Mouse (Mus musculus) thymus, postnatal 10 days (tissue): ENCODE measurements at regions not wholly inside any gene's neighbourhood (a gene's known extent, or its start where the extent isn't known, plus 50 kb on each side); places are given as distances from the start of the nearest gene placed in this dataset.
"Not testable (repeated sequence)": the region's sequence is repeated elsewhere in the genome, so short reads cannot be mapped to it uniquely, and the experiment has no call there.

ENCODE experiments used
- DNase-seq, 2 experiments: peaks; one replicate each; pipeline ENCODE4 v3.0.0; 2021; ENCODE audit warnings: low spot score in 2 of 2

- no peak for DNase-seq
These were observed 216.2 kb upstream of the Sesn3 start for GRCm38 (mm10) chr9:14058592-14059227.

- DNase-seq = no peak
These were observed 215.6 kb upstream of the Sesn3 start for GRCm38 (mm10) chr9:14059228-14059779.

DNA sequence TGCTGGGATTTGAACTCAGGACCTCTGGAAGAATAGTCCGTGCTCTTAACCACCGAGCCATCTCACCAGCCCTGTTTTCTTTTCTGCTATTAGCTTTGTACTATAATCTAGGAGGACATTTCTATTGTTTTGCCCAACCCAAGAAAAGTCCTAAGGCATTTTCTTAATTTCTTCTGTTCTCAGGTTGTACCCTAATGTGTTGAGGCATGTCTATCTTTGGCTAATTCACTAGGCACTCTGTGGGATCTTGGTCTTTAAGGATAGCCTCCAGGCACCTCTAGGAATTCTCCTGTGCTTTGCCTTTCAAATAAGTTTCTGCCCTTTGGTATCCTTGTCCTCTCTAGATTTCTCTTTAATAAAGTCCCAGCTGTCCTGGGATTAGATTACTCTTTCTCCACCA, 214.6 kb upstream of the Sesn3 start:
- DNase-seq = no peak

GRCm38 (mm10) chr9:14061389-14061788, 213.5 kb upstream of the Sesn3 start:
- no peak for DNase-seq

DNA sequence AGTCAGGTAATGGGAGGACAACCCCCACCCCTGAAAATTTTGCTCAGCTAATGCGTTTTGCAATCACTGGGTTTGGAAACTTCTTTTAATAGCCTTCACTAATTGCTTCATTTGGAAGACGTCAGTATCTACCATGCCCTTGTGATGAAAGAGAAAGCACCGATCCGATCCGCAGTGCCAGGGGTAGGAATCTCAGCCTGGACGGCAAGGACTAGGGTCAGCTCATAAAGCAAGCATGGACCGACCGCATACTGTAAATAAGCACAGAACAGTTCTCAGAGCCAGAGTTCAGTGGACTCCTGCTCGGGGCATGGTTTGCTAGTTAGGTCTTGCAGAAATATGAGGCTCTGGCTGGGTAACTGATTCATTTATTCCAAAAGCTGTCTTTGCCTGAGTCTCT, 213.0 kb upstream of the Sesn3 start:
- no peak for DNase-seq

DNA sequence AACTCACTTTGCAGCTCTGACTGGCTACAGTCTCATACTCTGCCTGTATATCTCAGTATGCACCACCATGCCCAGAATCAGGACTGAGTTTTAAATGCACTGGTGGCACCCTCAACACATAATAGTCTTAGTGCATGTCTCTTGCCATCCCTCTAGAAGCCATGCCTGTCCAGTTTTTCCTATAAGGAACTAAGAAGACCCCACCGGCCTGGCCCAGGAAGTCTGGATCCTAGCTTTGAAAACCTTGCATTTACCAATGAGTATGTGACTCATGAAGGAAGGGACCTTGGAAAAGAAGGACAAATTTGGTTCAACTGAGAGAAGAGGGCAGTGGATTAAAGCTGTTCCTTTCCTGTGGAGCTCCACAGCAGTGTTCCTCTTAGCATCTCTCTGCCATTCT, 212.2 kb upstream of the Sesn3 start:
- no peak for DNase-seq

DNA sequence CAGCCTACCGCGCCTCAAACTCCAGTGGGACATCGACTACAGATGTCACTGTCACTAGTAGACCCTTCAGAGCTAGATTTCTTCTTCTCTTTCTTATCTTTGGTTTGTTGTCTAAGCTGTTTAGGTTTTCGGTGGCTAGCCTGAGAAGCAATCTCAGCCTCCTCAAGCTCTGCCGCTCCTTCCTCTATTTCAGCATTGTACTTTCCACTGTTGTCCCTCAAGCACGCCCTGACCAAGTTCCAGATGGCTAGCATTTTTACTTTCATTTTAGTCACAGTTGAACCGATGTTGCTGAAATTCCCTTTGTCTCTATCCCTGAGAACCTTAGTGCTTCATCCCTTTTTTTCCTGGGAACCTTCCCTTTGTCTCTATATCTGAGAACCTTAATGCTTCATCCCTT, 208.1 kb upstream of the Sesn3 start:
- not testable (repeated sequence) for DNase-seq

DNA sequence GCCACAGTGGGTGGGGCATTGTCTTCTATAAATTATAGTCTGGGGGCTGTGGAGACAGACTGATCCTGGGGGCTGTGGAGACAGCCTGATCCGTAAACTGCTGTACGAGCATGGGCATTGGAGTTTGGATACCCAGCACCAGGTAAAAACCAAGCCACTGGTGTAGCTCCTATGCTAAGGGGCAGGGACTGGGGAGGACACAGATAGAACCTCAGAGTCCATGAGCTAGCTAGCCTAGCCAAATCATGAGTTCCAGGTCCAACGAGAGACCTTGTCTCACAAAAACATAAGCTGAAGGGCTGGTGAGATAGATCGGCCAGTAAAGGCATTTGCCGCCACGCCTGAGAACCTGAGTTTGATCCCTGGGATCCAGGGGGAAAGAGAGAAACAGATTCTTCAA, 205.8 kb upstream of the Sesn3 start:
- no peak for DNase-seq

GRCm38 (mm10) chr9:14069770-14070169, 205.1 kb upstream of the Sesn3 start:
- no peak for DNase-seq

GRCm38 (mm10) chr9:14071728-14072127, 203.1 kb upstream of the Sesn3 start:
- DNase-seq = no peak

GRCm38 (mm10) chr9:14072950-14073349, 201.9 kb upstream of the Sesn3 start:
- DNase-seq = no peak

- no peak for DNase-seq
These were observed 200.6 kb upstream of the Sesn3 start for GRCm38 (mm10) chr9:14074273-14074672.

DNA sequence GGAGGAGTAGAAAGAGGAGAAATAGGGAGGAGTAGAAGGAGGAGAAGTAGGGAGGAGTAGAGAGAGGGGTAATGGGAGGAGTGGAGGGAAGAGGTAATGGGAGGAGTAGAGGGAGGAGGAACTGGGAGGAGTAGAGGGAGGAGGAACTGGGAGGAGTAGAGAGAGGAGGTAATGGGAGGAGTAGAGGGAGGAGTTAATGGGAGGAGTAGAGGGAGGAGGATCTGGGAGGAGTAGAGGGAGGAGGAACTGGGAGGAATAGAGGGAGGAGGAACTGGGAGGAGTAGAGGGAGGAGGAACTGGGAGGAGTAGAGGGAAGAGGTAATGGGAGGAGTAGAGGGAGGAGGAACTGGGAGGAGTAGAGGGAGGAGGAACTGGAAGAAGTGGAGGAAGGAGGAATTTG, 200.0 kb upstream of the Sesn3 start:
- DNase-seq = not testable (repeated sequence)

DNA sequence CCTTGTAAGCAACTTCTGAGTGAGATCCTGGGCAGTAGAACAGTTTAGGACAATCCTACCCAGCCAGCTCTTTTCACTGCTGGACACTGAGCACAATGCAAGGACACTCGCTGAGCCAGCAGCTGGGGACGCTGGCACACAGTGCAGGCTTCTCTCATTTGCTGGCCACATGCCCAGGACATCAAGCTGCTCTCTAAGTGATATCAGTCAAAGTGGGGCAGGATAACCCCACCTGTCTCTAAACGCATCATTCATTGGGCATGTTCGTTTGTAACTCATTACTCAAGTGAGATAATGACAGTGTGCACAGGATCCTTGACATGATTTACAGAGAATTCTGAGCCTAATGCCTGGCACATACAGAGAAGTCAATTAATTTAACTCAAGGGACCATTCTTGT, 199.4 kb upstream of the Sesn3 start:
- no peak for DNase-seq

DNA sequence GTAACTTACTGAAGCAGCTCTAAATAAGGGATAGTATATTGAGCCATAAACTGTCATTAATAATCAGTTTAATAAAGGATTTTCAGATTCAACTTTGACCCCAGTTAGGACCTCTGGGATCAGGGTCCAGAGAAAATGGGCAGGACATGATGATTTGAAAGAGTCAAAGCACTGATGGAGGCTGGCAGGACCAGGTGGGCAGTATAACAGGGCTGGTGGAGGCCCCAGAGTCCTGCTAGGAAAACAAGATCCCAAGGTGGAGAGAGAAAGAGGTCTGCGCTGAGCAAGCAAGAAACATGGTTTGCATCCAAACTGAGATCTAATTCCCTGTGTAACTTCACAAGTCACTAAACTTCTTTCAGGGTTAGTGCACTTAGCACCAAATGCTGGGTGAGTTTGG, 199.0 kb upstream of the Sesn3 start:
- DNase-seq = no peak

DNA sequence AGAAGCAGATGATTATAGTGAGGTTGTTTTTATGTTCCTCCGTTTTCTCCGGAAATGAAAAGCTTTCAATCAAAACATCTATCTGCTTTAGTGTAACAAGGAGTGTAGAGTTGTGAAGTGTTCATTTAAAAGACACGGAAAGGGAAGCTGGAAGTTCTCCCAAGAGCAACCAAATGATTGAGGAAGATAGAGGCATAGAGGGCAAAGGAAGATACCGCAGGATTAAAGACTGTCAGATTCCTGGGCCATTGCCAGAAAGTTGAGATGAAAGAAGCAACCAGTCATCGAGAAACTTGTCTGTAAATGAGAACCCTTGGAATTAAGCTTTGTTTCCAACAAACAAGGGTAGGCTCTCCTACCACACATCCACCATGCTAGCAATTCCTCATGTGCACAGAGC, 198.1 kb upstream of the Sesn3 start:
- DNase-seq = no peak

DNA sequence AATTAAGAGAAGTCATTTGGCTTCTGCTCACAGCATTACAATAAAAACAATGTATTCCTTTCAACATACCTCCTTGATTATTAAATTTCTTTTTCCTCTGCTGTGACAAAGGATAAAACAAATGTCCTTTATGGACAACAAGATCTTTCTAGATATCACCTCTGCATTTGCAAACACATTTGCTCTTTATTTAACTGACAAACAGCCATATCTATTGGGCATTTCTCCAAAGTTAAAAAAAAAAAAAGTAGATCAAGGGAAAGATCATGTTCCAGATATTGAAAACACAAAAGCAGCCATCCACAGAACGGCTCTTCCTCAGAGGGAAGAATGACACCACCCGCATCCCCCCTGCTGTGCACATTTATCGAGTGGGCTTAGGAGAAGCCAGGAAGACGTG, 193.7 kb upstream of the Sesn3 start:
- DNase-seq = no peak

GRCm38 (mm10) chr9:14086201-14086600, 188.7 kb upstream of the Sesn3 start:
- no peak for DNase-seq

- no peak for DNase-seq
These were observed 188.3 kb upstream of the Sesn3 start for GRCm38 (mm10) chr9:14086611-14087010.

GRCm38 (mm10) chr9:14087874-14088273, 187.0 kb upstream of the Sesn3 start:
- DNase-seq = no peak

DNA sequence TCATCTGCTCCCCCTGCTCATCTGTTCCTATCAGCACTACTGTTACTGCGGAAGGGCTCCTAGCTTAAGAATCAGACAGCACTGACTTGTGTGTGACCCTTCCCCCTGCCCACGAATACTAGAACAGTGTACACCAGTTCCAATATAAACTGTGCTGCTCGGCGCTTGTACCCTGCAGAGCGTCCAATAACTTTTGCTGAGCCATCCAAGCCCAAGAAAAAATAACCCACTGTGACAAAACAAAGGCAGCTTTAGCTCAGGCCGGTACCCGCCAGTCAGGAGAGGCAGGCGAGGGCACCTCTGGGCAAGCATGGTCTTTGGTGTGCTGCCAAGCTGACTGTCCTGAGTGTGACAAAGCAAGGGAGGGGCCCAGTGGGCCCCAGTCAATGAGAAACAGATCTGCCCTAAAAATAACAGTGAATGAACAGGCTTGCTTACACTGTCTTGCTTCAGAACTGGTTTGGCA, 185.0 kb upstream of the Sesn3 start:
- DNase-seq = no peak

- DNase-seq = no peak
These were observed 184.4 kb upstream of the Sesn3 start for GRCm38 (mm10) chr9:14090454-14090853.

- no peak for DNase-seq
These were observed 183.6 kb upstream of the Sesn3 start for GRCm38 (mm10) chr9:14091099-14091930.
